Mouse (Mus musculus) olfactory bulb, adult 2 months (tissue): ENCODE measurements around the gene Supt7l.

ENCODE experiments used
- CTCF ChIP-seq: fragments of 200-500 bp; IDR thresholded peaks from 2 replicates; pipeline ENCODE4 v1.5.1; 2012; ENCODE audit warnings: low read depth, mild to moderate bottlenecking, low read length, moderate library complexity; ENCODE audit not compliant: insufficient read depth
- POLR2A ChIP-seq: fragments of 200-500 bp; IDR thresholded peaks from 2 replicates; pipeline ENCODE4 v1.6.1; 2012; ENCODE audit warnings: mild to moderate bottlenecking, low read depth, low read length, moderate library complexity; ENCODE audit not compliant: insufficient read depth

- no peak for TF ChIP-seq CTCF
- TF ChIP-seq POLR2A = no peak
Measured at GRCm38 (mm10) chr5:31492031-31492430, 35.6 kb downstream of the Supt7l start.
